Mouse (Mus musculus): Measurements from ENCODE around the gene Snx10.

The Snx10 gene

DNA sequence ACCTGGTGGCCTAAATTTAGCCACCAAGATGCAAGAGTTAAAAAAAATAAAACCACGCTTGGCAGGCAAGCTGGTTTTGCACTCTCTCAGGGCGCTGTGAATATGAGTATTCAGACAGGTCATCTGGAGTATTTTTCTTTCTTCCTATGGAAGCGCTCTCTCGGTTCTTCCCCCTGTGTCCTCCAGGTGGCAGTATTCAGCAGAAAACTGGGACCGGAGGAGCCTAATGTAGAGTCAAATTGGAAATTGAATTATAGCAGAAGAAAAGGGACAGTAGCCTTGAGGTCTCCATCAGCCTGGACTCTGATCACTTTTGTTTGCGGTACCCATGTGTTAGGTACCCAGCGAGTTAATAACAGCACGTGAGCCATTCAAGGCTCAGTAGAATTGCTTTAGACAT is 62.3 kb downstream of the Snx10 start:
- DNase-seq (ENCODE audit: low read depth) = peak; percentile 72

DNA sequence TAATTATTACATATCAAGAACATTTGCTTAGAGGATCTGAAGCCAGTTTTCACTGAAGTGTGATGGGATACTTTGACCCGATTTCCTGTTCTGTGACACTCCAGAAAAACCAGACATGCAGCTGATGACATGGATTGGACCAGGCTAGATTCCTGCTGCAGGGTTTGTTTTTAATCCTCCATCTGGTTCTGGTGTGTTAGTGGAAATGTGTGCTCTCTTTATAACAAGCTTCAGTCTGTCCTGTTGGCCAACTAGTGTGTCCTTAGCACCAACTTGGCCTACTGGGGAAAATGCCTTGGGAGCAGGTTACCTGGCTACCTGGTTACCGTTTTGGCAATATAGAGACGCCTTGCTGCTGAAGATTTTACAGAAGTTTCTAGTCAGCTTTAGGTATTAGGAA is 63.6 kb downstream of the Snx10 start:
- DNase-seq (ENCODE audit: low read depth) = no peak

DNA sequence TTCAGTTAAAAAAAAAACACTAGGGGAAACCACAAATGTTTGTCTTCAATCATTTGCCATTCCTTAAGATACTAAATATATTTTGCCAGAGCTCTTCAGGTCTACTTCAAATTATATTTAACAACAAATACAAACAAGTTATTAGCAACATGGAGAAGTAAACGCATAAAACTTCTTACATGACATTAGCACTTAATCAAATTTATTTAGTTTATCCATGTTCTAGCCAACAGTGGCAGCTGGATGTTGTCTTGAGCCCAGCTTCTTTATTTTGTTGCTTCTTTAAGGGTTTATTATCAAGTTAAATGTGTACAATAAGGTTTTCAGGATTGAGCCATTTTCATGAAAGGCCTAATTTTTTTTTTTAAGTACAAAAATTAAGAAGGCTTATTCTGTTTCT is 67.6 kb downstream of the Snx10 start:
- DNase-seq (ENCODE audit: low read depth) = no peak

DNA sequence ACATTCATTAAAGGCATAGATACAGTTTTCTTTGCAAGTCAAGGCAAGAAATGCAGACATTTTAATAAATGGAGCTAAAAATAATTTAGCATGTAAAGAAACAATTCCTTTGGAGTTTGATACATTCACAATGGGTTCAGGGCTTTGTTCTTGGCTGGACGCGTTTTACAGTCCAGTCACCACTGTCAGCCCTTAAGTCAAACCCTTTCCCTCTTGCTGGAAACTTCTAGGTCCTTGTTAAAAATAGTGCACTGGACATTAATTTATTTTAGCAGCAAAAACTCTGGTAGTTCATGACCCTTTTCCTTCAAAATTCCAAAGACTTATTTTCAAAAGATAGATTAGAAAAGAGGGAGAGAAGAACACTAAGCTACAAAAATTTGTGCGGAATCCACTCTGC is 68.1 kb downstream of the Snx10 start:
- no peak for DNase-seq (ENCODE audit: low read depth)

DNA sequence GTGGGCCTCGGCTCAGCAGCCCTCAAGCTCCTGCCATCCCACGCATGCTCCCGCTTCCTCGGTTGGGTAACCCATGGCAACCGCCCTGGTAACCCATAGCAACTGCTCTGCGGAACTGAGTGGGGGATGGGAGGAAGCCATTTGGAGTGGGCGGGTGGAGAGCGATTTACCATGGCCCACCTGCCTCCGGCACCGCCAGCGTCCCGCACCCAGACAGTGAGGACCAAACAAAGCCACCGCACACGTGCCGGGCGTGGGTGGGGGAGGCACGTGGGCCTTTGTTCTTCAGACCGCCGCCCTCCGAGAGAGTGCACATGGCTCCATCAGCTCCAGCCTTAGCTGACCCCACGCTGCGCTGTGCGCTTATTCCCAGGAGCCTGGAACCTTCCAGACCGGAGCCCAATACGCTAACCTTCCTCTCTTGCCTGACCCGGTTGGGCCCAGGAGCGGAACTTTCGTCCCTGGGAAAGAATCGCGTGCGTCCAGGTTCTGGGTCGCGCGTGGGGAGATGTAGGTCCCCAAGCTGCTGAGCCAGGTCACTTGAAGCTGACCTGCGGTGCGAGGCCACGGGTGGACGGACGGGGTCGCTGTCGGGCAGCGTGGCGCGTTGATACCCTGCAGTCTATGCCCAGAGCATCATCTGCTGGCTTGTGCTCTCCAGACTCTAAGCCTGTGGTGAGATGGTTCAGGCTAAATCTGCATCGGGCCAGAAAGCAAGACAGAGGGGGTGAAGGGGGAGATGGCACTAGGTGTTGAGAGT is 68.8 kb downstream of the Snx10 start:
- DNase-seq (ENCODE audit: low read depth) = peak; percentile 75

DNA sequence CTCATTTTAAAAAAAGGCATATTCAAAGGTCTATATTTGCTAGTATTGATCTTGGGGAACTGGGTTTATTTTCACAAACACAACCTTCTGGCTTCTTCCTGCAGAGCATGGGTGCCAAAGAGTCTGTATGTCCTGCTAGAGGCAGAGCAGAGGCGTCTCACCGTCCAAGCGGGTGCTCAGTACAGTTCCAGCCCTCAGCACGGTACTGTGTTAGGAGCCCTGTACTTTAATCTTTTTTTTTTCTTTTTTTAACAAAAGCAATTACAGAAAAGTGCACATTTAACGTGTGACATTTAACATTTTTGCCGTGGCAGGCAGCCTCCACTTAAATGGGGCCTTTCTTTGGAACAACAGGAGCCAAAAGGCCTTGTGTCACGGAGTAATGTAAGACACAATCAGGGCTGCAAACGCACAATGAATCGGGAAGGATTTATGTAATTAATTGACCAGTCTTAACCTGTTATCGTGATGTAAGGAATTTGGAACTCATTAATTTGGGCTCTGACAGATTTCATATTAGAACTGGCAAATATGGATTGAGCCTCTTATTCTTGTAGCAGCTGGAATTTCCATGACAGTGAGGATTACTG is 69.8 kb downstream of the Snx10 start:
- no peak for DNase-seq (ENCODE audit: low read depth)

DNA sequence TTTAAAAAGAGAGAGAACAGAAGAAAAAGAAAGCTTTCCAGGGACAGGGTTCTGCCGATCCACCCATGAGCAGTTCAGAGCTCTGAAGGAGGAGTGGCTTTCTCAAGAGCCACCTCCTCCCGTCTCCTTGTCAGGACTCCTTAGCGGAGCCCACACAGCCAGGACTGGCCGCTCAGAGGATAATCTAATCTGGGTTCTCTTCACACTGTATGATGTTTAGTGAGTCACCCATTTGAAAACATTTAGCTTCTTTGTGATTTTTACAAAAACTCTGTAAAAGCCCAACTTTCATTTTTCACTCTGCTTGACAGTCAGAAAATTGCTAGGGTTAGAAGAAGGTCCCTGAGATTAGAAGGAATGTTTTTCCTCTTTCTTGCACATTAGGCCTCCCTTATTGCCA is 70.8 kb downstream of the Snx10 start:
- no peak for DNase-seq (ENCODE audit: low read depth)

DNA sequence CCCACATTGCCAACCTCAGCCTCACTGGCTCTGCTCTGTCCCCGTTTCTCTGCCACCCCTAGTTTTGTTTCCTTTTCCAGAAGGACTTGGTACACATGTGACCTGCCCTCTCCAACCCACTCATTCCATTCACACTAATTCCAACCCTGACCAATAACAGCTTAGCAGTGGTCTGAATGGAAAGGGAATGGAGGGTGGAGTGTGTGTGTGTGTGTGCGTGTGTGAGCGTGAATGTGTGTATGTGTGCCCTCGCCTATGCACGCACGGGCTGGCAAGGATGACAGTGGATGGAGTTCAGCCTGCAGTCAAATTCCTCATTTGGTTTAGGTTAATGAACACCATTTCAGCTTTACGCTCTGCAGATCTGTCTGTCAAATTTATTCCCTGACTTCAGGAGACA is 74.4 kb downstream of the Snx10 start:
- DNase-seq (ENCODE audit: low read depth) = no peak

DNA sequence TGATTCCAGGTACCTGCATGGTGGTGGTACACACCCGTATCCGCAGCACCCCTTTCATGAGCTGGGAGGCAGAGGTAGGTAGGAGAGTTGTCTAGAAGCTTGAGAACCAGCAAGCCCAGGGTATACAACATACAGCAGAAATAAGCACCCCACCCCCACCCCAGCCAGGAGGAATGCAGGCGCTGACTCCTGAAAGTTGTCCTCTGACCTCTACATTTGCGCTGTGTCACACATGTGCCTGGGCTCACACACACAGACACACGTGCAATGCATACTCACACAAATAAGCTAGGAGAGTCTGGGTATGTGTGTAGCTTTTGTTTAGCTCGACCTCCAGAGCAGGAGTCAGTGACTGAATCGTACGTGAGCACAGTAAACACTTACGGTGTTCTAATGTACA is 76.7 kb downstream of the Snx10 start:
- DNase-seq (ENCODE audit: low read depth) = no peak

DNA sequence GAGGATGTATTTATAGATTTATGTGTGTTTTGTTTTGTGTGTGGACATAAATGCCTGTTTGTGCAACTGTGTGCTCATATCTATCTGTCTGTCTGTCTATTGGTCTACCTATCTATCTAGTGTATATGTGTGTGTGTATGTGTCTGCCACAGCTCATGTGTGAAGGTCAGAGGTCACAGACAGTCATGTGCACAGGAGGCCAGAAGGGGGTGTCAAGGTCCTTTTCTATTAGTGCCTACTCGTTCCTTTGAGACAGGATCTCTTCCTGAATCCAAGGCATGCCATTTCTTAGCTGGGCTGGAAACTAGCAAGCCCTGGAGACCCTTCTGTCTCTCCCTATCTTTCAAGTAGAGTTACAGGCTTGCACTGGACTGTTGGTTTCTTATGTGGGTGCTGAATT is 78.6 kb downstream of the Snx10 start:
- no peak for DNase-seq (ENCODE audit: low read depth)

DNA sequence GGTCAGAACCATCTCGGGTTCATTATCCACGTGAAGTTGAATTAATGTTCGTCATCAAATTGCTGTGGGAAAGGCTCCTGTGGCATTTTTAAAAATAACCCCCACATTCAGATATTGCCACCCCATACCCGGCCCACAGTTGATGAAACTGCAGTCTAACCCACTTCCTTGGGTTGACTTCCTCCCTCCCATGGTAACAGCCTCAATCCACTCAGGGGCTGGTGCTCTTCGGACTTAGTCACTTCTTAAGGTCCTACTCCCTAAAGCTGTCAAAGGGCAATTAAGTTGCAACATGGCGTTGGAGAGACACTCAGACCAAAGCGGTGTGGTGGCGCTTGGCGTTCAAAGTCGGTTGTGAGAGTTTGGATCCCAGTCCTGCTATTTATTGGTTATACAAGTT is 80.0 kb downstream of the Snx10 start:
- DNase-seq (ENCODE audit: low read depth) = no peak

DNA sequence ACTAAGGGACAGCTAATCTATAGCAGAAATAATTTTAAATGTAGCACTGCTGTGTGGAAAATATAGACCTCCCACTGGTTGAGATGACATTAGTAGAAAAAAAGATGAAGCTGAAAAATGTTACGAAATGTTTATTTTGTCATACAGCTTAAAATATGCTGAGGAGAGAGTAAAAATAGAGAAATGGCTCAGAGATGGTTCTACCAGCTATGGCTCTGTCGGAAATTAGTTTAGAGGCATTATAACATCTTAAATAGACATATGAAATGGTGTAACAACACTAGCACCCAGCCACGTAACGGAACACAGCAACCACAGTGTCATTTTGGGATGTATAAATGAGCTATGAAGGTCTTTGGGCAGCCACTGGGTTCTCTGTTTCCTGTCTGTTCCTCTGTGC is 82.5 kb downstream of the Snx10 start:
- DNase-seq (ENCODE audit: low read depth) = no peak

DNA sequence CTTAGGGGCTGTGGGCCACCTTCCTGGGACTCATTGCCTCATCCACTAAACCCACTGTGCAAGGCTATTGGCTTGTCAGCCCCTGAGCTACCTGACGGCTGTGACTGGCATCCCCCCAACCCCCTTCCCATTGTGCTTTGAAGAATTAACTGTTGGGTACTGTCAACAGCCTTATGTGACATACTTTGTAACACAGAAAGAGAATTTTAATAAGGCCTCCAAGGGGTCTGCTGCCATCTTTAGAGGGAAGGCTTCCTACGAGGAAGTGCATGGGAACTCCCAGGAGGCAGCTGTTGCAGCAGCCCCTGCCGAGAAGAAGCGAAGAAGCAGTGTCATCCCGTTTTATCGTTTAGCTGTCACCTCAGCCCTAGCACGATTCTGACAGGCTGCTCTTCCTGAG is 83.1 kb downstream of the Snx10 start:
- no peak for DNase-seq (ENCODE audit: low read depth)

DNA sequence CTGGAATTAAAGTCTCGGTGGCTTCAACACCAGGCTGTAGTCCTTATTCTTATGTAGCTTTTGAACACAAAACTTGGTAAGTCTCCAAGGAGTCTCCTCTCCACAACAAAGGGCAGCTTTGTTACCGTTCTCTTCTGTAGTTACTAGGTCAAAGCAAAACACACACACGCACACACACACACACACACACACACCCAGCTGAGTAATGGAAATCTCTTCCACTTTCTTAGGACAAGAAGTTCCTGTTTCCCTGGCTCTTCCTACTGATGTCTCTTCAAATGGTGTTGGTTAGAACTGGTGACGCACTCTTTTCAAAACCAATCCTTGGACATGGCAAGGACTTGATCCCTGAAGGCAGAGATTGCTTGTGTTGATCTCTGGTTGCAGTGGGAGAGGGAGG is 87.9 kb downstream of the Snx10 start:
- DNase-seq (ENCODE audit: low read depth) = no peak

DNA sequence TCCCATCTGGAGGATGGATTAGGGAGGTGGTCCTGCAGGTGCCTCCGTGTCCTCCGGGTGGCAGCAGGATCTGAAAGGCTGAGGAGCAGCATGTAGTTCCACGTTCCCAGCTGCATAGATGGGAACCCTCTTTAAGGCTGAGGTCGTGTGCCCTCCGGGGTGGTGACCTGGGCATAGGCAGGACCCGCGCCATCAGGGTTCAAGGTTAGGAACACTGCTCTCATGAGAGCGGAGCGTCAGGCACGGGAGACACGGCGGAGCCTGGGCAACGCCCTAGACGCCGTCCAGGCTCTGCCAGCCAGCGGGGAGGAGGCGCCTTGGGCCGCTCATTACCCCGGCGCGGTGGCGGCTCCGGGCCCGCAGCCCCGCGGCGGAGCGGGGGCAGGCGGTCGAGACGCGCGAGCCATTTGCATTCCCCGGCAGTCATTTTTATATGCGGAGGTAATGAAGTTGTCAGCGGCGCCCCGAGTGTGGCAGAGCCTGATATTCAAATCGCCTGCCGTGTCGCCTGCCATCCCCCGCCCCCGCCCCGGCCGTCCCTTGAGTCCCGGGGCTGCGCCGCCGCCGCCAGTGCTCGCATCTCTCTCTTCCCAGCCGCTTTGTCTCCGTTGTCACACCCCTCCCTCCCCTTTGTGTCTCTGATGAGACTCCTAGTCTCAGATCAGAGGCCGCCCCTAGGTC is 88.8 kb downstream of the Snx10 start:
- no peak for DNase-seq (ENCODE audit: low read depth)

DNA sequence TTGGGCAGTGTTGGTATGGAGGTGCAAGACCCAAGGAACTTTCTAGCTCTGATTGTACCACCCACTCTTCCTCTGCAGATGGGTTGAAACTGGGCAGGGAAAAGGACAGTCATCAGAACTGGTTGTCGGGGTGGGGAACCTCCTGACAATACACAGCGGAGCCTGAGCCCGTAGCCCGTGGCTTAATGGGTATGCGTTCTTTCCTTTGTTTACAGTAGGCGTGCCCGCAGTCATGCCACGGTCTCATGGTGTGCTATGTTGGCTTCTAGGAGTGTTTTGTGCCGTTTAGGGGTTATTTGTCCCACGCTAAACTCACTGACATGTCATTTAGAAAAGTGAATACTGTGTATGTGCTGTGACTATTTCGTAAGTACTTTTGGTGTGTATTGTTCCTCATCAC is 90.0 kb downstream of the Snx10 start:
- no peak for DNase-seq (ENCODE audit: low read depth)

DNA sequence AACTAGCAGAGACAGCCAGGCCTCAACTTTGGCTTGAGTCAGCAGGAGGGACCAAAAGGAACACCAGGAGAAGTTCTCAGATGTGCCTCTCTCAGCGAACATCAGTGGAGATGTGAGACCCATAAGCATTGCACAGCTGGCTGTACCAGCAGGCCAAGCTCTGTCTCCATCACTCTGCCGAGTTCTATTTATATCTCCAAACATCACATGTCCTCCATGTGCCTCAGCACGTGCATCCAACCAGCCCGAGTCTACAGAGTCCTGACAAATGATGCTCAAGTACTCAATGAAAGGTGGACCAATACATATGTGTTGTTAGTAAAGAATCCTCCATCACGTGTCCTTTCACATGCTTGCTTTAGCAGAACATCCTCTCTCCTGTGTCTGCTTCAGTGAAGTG is 103.1 kb downstream of the Snx10 start:
- no peak for DNase-seq (ENCODE audit: low read depth)

DNA sequence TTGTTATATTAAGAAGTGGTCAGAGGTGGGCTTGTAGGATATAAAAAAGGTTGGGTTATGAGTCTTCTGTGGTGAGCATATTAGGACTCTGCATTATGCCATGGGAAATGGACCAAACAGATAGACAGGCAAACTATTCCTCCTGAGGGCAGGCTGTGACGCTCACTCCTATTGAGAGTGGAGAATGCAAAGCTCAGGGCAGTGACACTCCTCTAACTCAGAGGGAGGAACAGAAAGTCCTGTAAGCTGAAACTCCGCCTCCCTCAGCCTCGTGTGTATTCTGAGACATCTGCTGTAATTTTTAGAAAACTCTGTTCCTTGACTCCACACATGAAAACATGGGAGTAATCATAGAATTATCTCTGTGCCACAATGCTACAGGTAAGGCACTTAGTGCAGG is 106.0 kb downstream of the Snx10 start:
- DNase-seq (ENCODE audit: low read depth) = no peak

DNA sequence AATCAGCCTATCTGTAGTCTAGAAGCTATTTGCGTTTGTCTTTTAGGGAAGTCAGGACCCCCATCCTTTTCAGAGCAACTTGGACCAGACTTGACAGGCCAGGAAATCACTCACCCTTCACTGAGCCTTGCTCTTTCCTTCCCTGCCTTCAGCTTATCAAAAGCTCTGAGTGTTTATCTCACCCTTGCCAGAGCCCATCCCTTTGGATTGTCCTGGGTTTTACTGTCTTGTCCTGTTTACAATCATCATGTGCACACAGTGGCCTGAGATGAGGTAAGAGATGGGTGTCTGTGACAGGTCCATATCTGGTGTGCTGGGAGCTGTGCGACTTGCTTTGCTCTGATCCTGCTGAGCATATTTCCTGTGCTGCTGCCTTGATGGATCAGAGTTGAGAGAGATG is 106.5 kb downstream of the Snx10 start:
- no peak for DNase-seq (ENCODE audit: low read depth)

DNA sequence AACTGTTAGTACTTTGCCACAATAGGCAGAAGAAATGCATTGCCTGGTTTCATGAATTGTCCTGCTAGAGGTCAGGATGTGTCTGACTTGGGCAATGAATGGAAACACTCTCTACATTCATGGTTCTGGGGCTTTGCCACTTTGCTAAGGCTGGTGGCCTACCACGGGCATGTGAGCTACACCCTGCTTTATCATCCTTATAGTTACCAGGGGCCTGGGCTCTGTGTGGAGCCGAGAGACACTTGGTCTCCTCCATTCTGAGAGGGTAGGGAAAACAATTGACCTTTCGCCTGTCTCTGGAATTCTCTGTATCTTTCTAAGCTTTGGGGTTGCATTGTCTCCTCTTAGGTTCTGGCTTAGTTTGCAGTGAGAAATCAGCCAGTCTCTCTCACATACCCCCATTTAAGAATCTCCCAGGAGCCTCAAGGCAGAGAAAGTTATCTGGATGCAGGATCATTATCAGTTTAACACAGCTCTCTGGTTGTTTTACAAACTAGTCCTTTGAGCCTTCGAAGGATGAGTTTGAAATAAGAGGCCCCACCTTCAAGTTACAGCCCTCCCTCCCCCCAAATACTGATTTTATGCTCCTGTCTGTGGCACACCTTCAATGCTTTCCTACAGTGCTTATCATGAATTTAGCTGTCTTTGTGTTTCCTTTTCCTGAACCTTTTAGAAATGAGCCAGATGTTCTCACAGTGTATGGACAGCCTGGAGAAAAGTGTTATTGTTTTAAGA is 109.4 kb downstream of the Snx10 start:
- DNase-seq (ENCODE audit: low read depth) = no peak

DNA sequence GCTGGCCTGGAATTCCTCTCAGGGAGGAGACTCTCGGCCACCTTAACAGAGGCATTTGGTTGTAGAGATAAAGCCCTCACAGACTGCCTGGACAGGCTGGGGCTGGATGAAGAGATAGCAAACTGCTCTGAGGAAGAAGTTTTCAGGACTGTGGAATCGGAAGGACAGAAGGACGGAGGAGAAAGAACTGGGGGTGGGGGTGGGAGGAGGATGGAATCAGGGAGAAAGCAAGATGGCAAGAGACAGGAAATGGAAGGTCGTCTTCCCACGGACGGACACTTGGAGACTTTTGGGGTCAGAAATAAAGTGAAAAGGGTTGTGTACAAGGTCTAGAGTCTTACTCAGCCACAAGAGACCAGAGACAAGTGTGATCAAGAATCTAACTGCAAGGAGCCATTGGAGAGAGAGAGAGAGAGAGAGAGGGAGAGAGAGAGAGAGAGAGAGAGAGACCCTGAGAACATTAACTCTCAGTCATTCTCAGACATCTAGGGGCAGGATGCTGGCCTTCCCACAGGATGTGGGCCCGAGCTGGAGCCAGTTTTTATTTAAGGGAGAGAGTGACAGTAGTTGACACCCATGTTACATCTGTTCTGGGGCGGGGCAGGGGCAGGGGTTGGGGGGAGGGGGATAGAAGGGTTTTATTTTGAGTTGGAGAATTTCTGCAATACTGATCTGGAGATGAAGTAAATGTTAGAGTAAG is 110.1 kb downstream of the Snx10 start:
- DNase-seq (ENCODE audit: low read depth) = no peak

DNA sequence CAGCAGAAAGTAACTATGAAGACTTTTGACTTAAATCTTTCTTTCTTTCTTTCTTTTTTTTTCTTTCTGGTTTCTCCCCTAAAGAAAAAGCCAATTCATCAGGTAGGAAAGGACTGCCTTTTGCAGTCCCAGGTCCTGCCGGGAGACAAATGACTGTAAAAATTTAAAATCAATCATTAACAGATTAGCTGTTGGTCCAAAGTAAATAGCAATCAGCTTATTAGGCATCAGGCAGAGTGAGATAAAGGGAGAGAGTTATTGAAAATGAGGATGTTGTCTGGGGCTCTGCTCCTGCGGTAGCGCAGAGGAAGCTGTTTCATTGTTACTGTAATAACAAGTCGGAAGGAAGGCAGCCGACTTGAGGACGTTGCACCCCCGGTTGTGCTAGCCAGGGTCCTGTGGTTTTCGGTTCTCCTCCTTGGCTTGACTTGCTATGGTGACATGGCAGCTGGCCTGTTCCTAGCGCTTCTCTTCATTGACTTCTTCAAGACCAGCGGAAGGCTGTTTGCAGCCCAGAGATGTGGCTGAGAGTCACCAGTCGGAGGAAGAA is 112.4 kb downstream of the Snx10 start:
- peak; percentile 4 for DNase-seq (ENCODE audit: low read depth)
